Mouse (Mus musculus) granulocyte monocyte progenitor cell, adult 5-6 weeks (primary cell): Measurements from ENCODE around the gene Ror2. TPM values are rescaled to one million over a fixed set of nuclear protein-coding genes. Genes with fewer than 3 reads are reported as not detected.

Experiments
- ATAC-seq: replicated peaks from 2 replicates; pipeline ENCODE4 v1.8.0; 2016; ENCODE audit warnings: mild to moderate bottlenecking, moderate TSS enrichment, inconsistent platforms; ENCODE audit not compliant: poor library complexity, severe bottlenecking
- total RNA-seq, 2 experiments: library from RNA; stranded (forward) in 1 of 2; stranded (reverse) in 1 of 2; fragments of 200-712, 200-1000 nt in 1 of 2; fragments of >200 nt in 1 of 2; fragmentation: Nextera tagmentation in 1 of 2; gene quantifications; 2 replicates each; pipeline ENCODE4 v1.2.3; 2014 to 2017

Gene Ror2
- total RNA-seq, 2 experiments from 2014 or later, result not detected

GRCm38 (mm10) chr13:53275778-53276177 is 10.1 kb downstream of the Ror2 start:
- no peak for ATAC-seq

GRCm38 (mm10) chr13:53274771-53275170 is 11.2 kb downstream of the Ror2 start:
- no peak for ATAC-seq

- ATAC-seq, result no peak
Measured at GRCm38 (mm10) chr13:53271595-53271994, 14.3 kb downstream of the Ror2 start.

- ATAC-seq, result no peak
Measured at GRCm38 (mm10) chr13:53270549-53270948, 15.4 kb downstream of the Ror2 start.

- no peak for ATAC-seq
Measured at GRCm38 (mm10) chr13:53268541-53268940, 17.4 kb downstream of the Ror2 start.

GRCm38 (mm10) chr13:53267849-53268248 is 18.1 kb downstream of the Ror2 start:
- ATAC-seq, result no peak

GRCm38 (mm10) chr13:53267155-53267554 is 18.8 kb downstream of the Ror2 start:
- ATAC-seq, result no peak

- ATAC-seq, result no peak
Measured at GRCm38 (mm10) chr13:53266543-53266951, 19.4 kb downstream of the Ror2 start.

GRCm38 (mm10) chr13:53264896-53265295 is 21.0 kb downstream of the Ror2 start:
- ATAC-seq, result no peak

- no peak for ATAC-seq
Measured at GRCm38 (mm10) chr13:53262509-53263250, 23.2 kb downstream of the Ror2 start.

- ATAC-seq, result no peak
Measured at GRCm38 (mm10) chr13:53261106-53261771, 24.7 kb downstream of the Ror2 start.

- ATAC-seq, result no peak
Measured at GRCm38 (mm10) chr13:53258943-53259342, 27.0 kb downstream of the Ror2 start.

GRCm38 (mm10) chr13:53258497-53258896 is 27.4 kb downstream of the Ror2 start:
- ATAC-seq, result no peak

GRCm38 (mm10) chr13:53253255-53253654 is 32.7 kb downstream of the Ror2 start:
- no peak for ATAC-seq

GRCm38 (mm10) chr13:53248586-53249401 is 37.1 kb downstream of the Ror2 start:
- no peak for ATAC-seq

GRCm38 (mm10) chr13:53248080-53248479 is 37.8 kb downstream of the Ror2 start:
- no peak for ATAC-seq

- ATAC-seq, result no peak
Measured at GRCm38 (mm10) chr13:53247175-53247574, 38.7 kb downstream of the Ror2 start.

- ATAC-seq, result no peak
Measured at GRCm38 (mm10) chr13:53244151-53244550, 41.8 kb downstream of the Ror2 start.

GRCm38 (mm10) chr13:53237455-53237854 is 48.5 kb downstream of the Ror2 start:
- no peak for ATAC-seq

- ATAC-seq, result no peak
Measured at GRCm38 (mm10) chr13:53236434-53237401, 49.2 kb downstream of the Ror2 start.
